Mouse (Mus musculus) kidney, embryonic 16.5 days (tissue): ENCODE measurements around the gene Optc. TPM values are rescaled to one million over a fixed set of nuclear protein-coding genes. Genes with fewer than 3 reads are reported as not detected.

Experiments used
- ATAC-seq: fragments of 200-750 bp; cut with Nextera tagmentation; 2 replicates; pipeline ENCODE4 v1.8.0; 2017; ENCODE audit warnings: moderate TSS enrichment; ENCODE audit not compliant: low FRiP score, low TSS enrichment
- H3K27ac ChIP-seq: fragments of 300-500 bp; sonication (generic); 2 replicates; pipeline ENCODE4 v1.5.1; 2014; ENCODE audit warnings: low read length
- H3K27me3 ChIP-seq: fragments of 300-500 bp; sonication (generic); 2 replicates; pipeline ENCODE4 v1.6.1; 2014; ENCODE audit warnings: low read length, control low read depth, mixed read lengths; ENCODE audit not compliant: insufficient read depth
- H3K36me3 ChIP-seq: fragments of 300-500 bp; sonication (generic); 2 replicates; pipeline ENCODE4 v1.6.1; 2014; ENCODE audit warnings: low read length, control low read depth, mixed read lengths; ENCODE audit not compliant: insufficient read depth
- H3K4me1 ChIP-seq: fragments of 300-500 bp; sonication (generic); 2 replicates; pipeline ENCODE4 v1.6.1; 2014; ENCODE audit warnings: low read length, control low read depth, mixed read lengths; ENCODE audit not compliant: insufficient read depth
- H3K4me2 ChIP-seq: fragments of 300-500 bp; sonication (generic); replicated peaks from 2 replicates; pipeline ENCODE4 v1.6.1; 2014; ENCODE audit warnings: low read depth, low read length
- H3K4me3 ChIP-seq: fragments of 300-500 bp; sonication (generic); 2 replicates; pipeline ENCODE4 v1.5.1; 2014; ENCODE audit warnings: mild to moderate bottlenecking, low read length
- H3K9ac ChIP-seq: fragments of 300-500 bp; sonication (generic); replicated peaks from 2 replicates; pipeline ENCODE4 v1.6.1; 2014; ENCODE audit warnings: low read length
- H3K9me3 ChIP-seq: fragments of 300-500 bp; sonication (generic); 2 replicates; pipeline ENCODE4 v1.6.1; 2016; ENCODE audit warnings: low read length, control low read depth
- WGBS: fragments of 180-500 bp; shearing (Covaris S2); extraction: QIAGEN DNeasy Blood & Tissue Kit; methylation state at CpG from one replicate; pipeline ENCODE4 v1.1.7; 2014; 5-methylcytosine and 5-hydroxymethylcytosine counted together
- polyA plus RNA-seq: library from polyadenylated mRNA; unstranded; fragments of >200 nt; fragmentation: Nextera tagmentation; extraction: Ambion mirVana; gene quantifications from 2 replicates; pipeline ENCODE4 v1.2.1, GENCODE M21; 2015

Optc gene
- polyA plus RNA-seq, 1 experiment from 2014 or later, result 0.47 TPM

GRCm38 (mm10) chr1:133939708-133940107, 31.9 kb upstream of the Optc start:
- no peak overlapping the region for H3K4me3 ChIP-seq
- H3K4me2 ChIP-seq, result no peak overlapping the region
- H3K9me3 ChIP-seq, result peaks cover 13% of the 10 kb centered on the region; the same call in 1 of the 2 replicates
- ATAC-seq, result no peak
- no peak overlapping the region for H3K27ac ChIP-seq
- WGBS, result 89% methylated on average over 8 of the region's 8 CpGs
- H3K27me3 ChIP-seq, result no peaks in the 10 kb centered on the region
- peaks cover 7% of the 10 kb centered on the region for H3K4me1 ChIP-seq
- no peak overlapping the region for H3K9ac ChIP-seq
- H3K36me3 ChIP-seq, result no peaks in the 10 kb centered on the region

DNA sequence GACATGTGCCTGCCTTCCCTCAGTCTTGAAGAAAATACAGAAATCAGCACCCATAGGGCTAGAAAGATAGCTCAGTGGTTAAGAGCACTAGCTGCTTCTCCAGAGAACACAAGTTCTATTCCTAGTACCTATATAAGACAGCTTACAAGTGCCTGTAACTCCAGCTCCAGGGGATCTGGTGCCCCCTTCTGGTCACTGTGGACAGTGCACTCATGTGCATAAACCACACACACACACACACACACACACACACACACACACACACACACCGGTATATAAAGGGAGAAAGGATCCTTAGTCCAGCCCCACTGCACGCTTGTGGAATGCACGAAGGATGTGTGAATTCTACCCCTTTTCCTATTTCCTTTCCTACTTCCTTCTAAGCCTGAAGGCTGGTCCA, 28.4 kb upstream of the Optc start:
- Histone ChIP-seq H3K27me3 (no peaks in the 10 kb centered on the region), H3K4me2 (no peak overlapping the region), H3K9me3 (peaks cover 3% of the 10 kb centered on the region; the same call in 1 of the 2 replicates), H3K9ac (no peak overlapping the region), H3K4me1 (0 out of 2 replicates have a peak, but pooled peaks cover 3% of the 10 kb centered on the region), H3K36me3 (no peaks in the 10 kb centered on the region), H3K27ac (no peak overlapping the region), H3K4me3 (no peak overlapping the region)
- WGBS, result 78% methylated on average over 3 of the region's 3 CpGs
- ATAC-seq, result no peak

DNA sequence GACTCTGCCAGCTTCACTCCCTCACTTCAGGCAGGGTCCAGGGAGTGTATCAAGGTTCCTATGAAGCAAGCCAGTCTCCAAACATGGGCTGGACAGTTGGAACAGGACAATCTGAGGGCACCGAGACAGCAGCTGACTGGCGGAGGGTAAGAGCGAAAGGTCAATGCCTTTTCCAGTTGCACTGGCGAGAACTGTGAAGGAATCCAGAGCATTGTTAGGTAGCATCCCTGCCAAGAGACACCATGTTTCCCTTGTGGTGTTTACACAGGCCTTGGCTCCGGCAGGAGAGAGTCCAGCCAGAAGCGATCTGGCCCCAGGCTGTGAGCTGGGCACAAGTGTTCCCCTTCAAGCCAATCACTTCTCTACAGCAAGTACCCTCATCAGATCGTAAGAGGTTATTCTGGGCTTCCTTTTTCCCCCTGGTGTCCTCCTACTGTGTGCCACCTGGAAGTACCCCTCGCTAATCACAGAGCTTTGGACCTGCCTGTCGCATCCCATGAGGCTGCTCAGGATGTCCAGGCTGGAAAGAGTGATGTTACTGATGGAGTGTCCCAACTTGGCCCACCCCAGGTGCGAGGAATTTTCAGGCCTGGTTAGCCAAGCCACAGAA, 26.7 kb upstream of the Optc start:
- ATAC-seq, result 0 out of 2 replicates have a peak, but pooled peaks have one; percentile 9
- no peaks in the 10 kb centered on the region for H3K27me3 ChIP-seq
- WGBS, result 75% methylated on average over 10 of the region's 10 CpGs
- H3K27ac ChIP-seq, result no peak overlapping the region
- peaks cover 3% of the 10 kb centered on the region; the same call in 1 of the 2 replicates for H3K9me3 ChIP-seq
- no peak overlapping the region for H3K4me3 ChIP-seq
- no peak overlapping the region for H3K4me2 ChIP-seq
- H3K4me1 ChIP-seq, result 0 out of 2 replicates have a peak, but pooled peaks cover 3% of the 10 kb centered on the region
- H3K9ac ChIP-seq, result no peak overlapping the region
- no peaks in the 10 kb centered on the region for H3K36me3 ChIP-seq

- Histone ChIP-seq H3K36me3 (no peaks in the 10 kb centered on the region), H3K4me1 (0 out of 2 replicates have a peak, but pooled peaks cover 3% of the 10 kb centered on the region), H3K27me3 (no peaks in the 10 kb centered on the region), H3K27ac (no peak overlapping the region), H3K4me3 (no peak overlapping the region), H3K9me3 (peaks cover 3% of the 10 kb centered on the region; the same call in 1 of the 2 replicates), H3K4me2 (no peak overlapping the region), H3K9ac (no peak overlapping the region)
- 0 out of 2 replicates have a peak, but pooled peaks have one; percentile 46 for ATAC-seq
- 47% methylated on average over 14 of the region's 14 CpGs for WGBS
These were observed 25.7 kb upstream of the Optc start for GRCm38 (mm10) chr1:133933301-133934195.

DNA sequence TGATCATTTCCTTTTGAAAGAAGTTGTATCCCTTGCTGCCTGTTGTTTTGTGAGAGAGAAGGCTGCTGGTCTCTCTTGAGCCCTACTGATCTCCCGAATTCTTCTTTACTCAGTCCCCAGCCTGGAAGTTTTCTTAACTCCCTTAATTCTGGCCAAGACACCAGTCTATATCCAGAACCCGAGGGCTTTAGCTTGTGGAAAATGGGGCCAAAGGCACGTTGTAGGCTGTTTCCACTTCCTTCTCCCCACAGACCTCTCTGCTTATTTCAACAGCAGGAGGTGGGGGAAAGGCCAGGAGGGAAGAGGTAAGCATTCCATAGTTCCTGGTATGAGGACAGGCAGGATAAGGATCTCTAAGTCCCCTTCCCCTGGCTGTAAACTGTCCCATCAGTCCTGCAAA, 22.2 kb upstream of the Optc start:
- 46% methylated on average over 3 of the region's 3 CpGs for WGBS
- Histone ChIP-seq H3K4me2 (no peak overlapping the region), H3K27ac (no peak overlapping the region), H3K27me3 (no peaks in the 10 kb centered on the region), H3K4me3 (no peak overlapping the region), H3K9me3 (no peaks in the 10 kb centered on the region), H3K4me1 (0 out of 2 replicates have a peak, but pooled peaks cover 3% of the 10 kb centered on the region), H3K9ac (no peak overlapping the region), H3K36me3 (no peaks in the 10 kb centered on the region)
- ATAC-seq, result no peak

- Histone ChIP-seq H3K36me3 (no peaks in the 10 kb centered on the region), H3K27ac (no peak overlapping the region), H3K4me3 (no peak overlapping the region), H3K4me1 (peaks cover 13% of the 10 kb centered on the region), H3K9me3 (no peaks in the 10 kb centered on the region), H3K9ac (no peak overlapping the region), H3K27me3 (no peaks in the 10 kb centered on the region), H3K4me2 (no peak overlapping the region)
- 83% methylated on average over 3 of the region's 3 CpGs for WGBS
- no peak for ATAC-seq
These were observed 17.4 kb upstream of the Optc start for GRCm38 (mm10) chr1:133925223-133925622.

- Histone ChIP-seq H3K4me3 (no peak overlapping the region), H3K4me2 (no peak overlapping the region), H3K9ac (no peak overlapping the region), H3K9me3 (no peaks in the 10 kb centered on the region), H3K27ac (no peak overlapping the region), H3K36me3 (no peaks in the 10 kb centered on the region), H3K27me3 (no peaks in the 10 kb centered on the region), H3K4me1 (peaks cover 13% of the 10 kb centered on the region)
- ATAC-seq, result peak; percentile 23; the same call in 1 of the 2 replicates
- WGBS, result 38% methylated on average over 7 of the region's 7 CpGs
These were observed 16.5 kb upstream of the Optc start for GRCm38 (mm10) chr1:133924141-133924875.

DNA sequence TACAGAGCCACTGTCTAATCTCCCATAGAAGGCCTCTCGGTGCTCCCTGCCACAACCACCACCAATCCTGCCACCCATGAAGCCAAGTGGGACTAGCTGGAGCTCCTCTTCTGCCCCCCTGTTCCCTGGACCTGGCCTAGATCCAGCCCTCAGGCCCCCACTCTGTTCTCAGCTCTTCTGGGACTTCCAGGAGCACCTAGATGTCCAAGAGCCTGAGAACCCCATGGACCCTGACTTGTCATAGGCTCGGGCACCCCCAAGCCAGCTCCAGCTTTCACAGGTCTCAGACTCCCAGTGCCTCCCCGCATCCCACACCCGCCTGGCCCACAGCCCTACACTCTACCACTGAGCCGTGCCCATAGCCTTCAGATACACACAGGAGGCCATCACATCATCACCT, 15.3 kb upstream of the Optc start:
- Histone ChIP-seq H3K27ac (no peak overlapping the region), H3K36me3 (no peaks in the 10 kb centered on the region), H3K4me2 (no peak overlapping the region), H3K9ac (no peak overlapping the region), H3K9me3 (no peaks in the 10 kb centered on the region), H3K4me3 (no peak overlapping the region), H3K4me1 (peaks cover 14% of the 10 kb centered on the region), H3K27me3 (no peaks in the 10 kb centered on the region)
- WGBS, result 90% methylated on average over 5 of the region's 5 CpGs
- 0 out of 2 replicates have a peak, but pooled peaks have one; percentile 15 for ATAC-seq

DNA sequence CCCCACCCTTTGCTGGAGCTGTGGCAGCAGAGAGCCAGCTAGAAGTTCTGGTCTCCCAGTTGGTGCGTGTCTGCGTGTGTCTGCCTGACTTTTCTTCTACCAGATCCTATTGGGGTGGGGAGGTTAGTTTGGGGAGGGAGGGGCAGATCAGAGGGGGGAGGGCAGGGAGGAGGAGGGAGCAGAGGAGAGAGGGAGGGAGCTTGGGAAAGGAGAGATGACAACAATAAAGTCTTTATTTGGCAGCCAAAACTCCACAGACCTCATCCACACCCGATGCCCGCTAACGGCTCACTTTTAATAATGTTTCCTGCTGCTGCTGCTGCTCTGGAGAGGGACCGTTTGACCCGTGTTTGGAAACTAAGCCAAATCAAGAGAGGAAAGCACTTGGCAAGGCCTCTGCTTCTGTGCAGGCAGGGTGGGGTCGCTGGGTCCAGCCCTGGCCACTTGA, 13.5 kb upstream of the Optc start, which contains the start of gene Prelp:
Prelp (minus strand) TSS at position 111 of the 448 bp plus-strand sequence.
- H3K27ac ChIP-seq, result peak within 1 kb of the TSS; percentile 30; the same call in 1 of the 2 replicates
- no peak within 1 kb of the TSS for H3K4me2 ChIP-seq
- H3K27me3 ChIP-seq, result no peaks in the 10 kb centered on the region
- H3K9me3 ChIP-seq, result no peaks in the 10 kb centered on the region
- ATAC-seq, result no peak
- 0 out of 2 replicates have a peak within 1 kb of the TSS, but pooled peaks have one; percentile 42 for H3K9ac ChIP-seq
- WGBS, result 25% methylated on average over 8 of the region's 8 CpGs
- no peaks in the 10 kb centered on the region for H3K36me3 ChIP-seq
- H3K4me1 ChIP-seq, result peaks cover 22% of the 10 kb centered on the region
- no peak within 1 kb of the TSS for H3K4me3 ChIP-seq
